Mouse (Mus musculus): ENCODE data around the gene Cc2d2a.

Cc2d2a gene

GRCm38 (mm10) chr5:43721538-43722451, 59.6 kb downstream of the Cc2d2a start:
- ChIA-PET CTCF (no interaction called here), POLR2A (interaction anchor here in 1 of 4 experiments (1.2 kb wide), 1 partner anchor 61 kb away, joined by 3 read pairs; no protein-coding TSS in a partner anchor)

GRCm38 (mm10) chr5:43722452-43722783, 60.3 kb downstream of the Cc2d2a start:
- ChIA-PET CTCF (no interaction called here), POLR2A (interaction anchor here in 2 of 4 experiments (0.5 to 1.2 kb wide), 2 partner anchors 18 to 61 kb away, joined by 3 read pairs; no protein-coding TSS in a partner anchor)

GRCm38 (mm10) chr5:43723830-43724229, 61.7 kb downstream of the Cc2d2a start:
- CTCF ChIA-PET, result no interaction called here
- POLR2A ChIA-PET, result no interaction called here

- ChIA-PET POLR2A (no interaction called here), CTCF (no interaction called here)
These were observed 66.4 kb downstream of the Cc2d2a start for GRCm38 (mm10) chr5:43728375-43729165.

- ChIA-PET CTCF (no interaction called here), POLR2A (interaction anchor here in 1 of 4 experiments (1.4 kb wide), 1 partner anchor 29 kb away, joined by 5 read pairs; no protein-coding TSS in a partner anchor)
These were observed 70.2 kb downstream of the Cc2d2a start for GRCm38 (mm10) chr5:43732381-43732780.

GRCm38 (mm10) chr5:43744187-43744586, 82.0 kb downstream of the Cc2d2a start:
- ChIA-PET CTCF (no interaction called here), POLR2A (interaction anchor here in 1 of 4 experiments (1.0 kb wide), 1 partner anchor 9 kb away, joined by 3 read pairs; no protein-coding TSS in a partner anchor)

GRCm38 (mm10) chr5:43745156-43745555, 83.0 kb downstream of the Cc2d2a start:
- ChIA-PET CTCF (no interaction called here), POLR2A (interaction anchor here in 1 of 4 experiments (2.0 kb wide), 1 partner anchor 73 kb away, joined by 9 read pairs; no protein-coding TSS in a partner anchor)

- POLR2A ChIA-PET, result interaction anchor here in 2 of 4 experiments (0.6 to 1.3 kb wide), 3 partner anchors 22 to 164 kb away, joined by 3 to 4 read pairs (median 3); no protein-coding TSS in a partner anchor
- CTCF ChIA-PET, result no interaction called here
These were observed 85.9 kb downstream of the Cc2d2a start for GRCm38 (mm10) chr5:43748039-43748438.

GRCm38 (mm10) chr5:43749092-43749491, 86.9 kb downstream of the Cc2d2a start:
- ChIA-PET CTCF (interaction anchor here in 1 of 4 experiments (0.6 kb wide), 2 partner anchors 170 to 194 kb away, joined by 3 to 8 read pairs; no protein-coding TSS in a partner anchor), POLR2A (interaction anchor here in 2 of 4 experiments (0.6 to 1.3 kb wide), 3 partner anchors 33 to 77 kb away, joined by 3 read pairs; no protein-coding TSS in a partner anchor)

GRCm38 (mm10) chr5:43770618-43771354, 108.6 kb downstream of the Cc2d2a start:
- POLR2A ChIA-PET, result interaction anchor here in 2 of 4 experiments (0.8 to 7.8 kb wide), 3 partner anchors 11 kb away, joined by 3 to 49 read pairs (median 5); no protein-coding TSS in a partner anchor
- CTCF ChIA-PET, result interaction anchor here in 1 of 4 experiments (0.6 kb wide), 1 partner anchor 419 kb away, joined by 5 read pairs; no protein-coding TSS in a partner anchor

- POLR2A ChIA-PET, result interaction anchor here in 2 of 4 experiments (1.3 to 7.8 kb wide), 3 partner anchors 9 to 12 kb away, joined by 3 to 49 read pairs (median 5); no protein-coding TSS in a partner anchor
- CTCF ChIA-PET, result interaction anchor here in 1 of 4 experiments (0.6 kb wide), 1 partner anchor 418 kb away, joined by 5 read pairs; no protein-coding TSS in a partner anchor
These were observed 109.4 kb downstream of the Cc2d2a start for GRCm38 (mm10) chr5:43771555-43771954.

GRCm38 (mm10) chr5:43776407-43776806, 114.3 kb downstream of the Cc2d2a start:
- POLR2A ChIA-PET, result interaction anchor here in 3 of 4 experiments (0.6 to 1.1 kb wide), 4 partner anchors 20 to 69 kb away, joined by 3 to 4 read pairs (median 3); no protein-coding TSS in a partner anchor
- CTCF ChIA-PET, result no interaction called here

GRCm38 (mm10) chr5:43776993-43777392, 114.8 kb downstream of the Cc2d2a start:
- POLR2A ChIA-PET, result interaction anchor here in 3 of 4 experiments (0.6 to 1.2 kb wide), 5 partner anchors 8 to 94 kb away, joined by 3 to 4 read pairs (median 3); no protein-coding TSS in a partner anchor
- CTCF ChIA-PET, result no interaction called here

GRCm38 (mm10) chr5:43778583-43778982, 116.4 kb downstream of the Cc2d2a start:
- CTCF ChIA-PET, result no interaction called here
- POLR2A ChIA-PET, result interaction anchor here in 1 of 4 experiments (0.9 kb wide), 1 partner anchor 22 kb away, joined by 3 read pairs; no protein-coding TSS in a partner anchor

GRCm38 (mm10) chr5:43781423-43781976, 119.4 kb downstream of the Cc2d2a start:
- POLR2A ChIA-PET, result interaction anchor here (0.6 to 5.8 kb wide), 34 partner anchors 9 to 444 kb away, joined by 3 to 49 read pairs (median 4); partner anchors contain the start of genes Fbxl5 (in 2 of the 4) and Tapt1 (in 1 of the 4)
- CTCF ChIA-PET, result interaction anchor here in 1 of 4 experiments (0.8 kb wide), 1 partner anchor 109 kb away, joined by 3 read pairs; no protein-coding TSS in a partner anchor

GRCm38 (mm10) chr5:43781977-43782930, 120.1 kb downstream of the Cc2d2a start:
- ChIA-PET CTCF (interaction anchor here in 1 of 4 experiments (0.6 to 0.8 kb wide), 2 partner anchors 110 to 629 kb away, joined by 3 to 4 read pairs; no protein-coding TSS in a partner anchor), POLR2A (interaction anchor here (0.6 to 5.8 kb wide), 51 partner anchors 8 to 732 kb away, joined by 3 to 49 read pairs (median 4); partner anchors contain the start of genes Fbxl5 (in 2 of the 4) and Tapt1 (in 1 of the 4))
